Mouse (Mus musculus): Measurements from ENCODE around the gene Gspt1. TPM values are rescaled to one million over a fixed set of nuclear protein-coding genes. Genes with fewer than 3 reads are reported as not detected.

The Gspt1 gene
- polyA plus RNA-seq, 1 experiment from 2014 or later, result 61.9 TPM

DNA sequence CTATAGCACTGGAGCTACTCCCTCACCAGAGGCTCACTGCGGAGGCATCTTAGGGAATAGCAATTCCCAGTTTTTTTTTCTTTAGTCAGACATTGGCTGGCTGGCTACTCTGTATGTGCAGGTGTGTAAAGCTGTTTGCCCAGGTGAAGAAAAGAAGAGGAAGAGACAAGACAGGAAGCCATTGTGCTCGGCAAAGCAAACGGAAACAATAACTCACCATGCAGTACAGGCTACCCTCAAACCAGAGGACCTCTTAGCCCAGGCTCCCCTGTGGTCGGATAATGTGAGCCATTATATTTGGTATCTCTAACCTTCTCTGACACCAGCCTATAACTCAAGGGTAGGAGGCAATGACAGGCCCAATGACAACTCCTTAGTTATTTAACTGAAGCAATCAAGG lies 57.1 kb downstream of the Gspt1 start:
- H3K4me2 ChIP-seq (ENCODE audit: low read length), result no peak overlapping the region
- no peak overlapping the region for H3K4me3 ChIP-seq (ENCODE audit: low read depth, low read length)
- H3K36me3 ChIP-seq (ENCODE audit: control insufficient read depth, insufficient read depth, low read length), result peaks cover 92% of the 10 kb centered on the region
- H3K27me3 ChIP-seq (replicated peaks; ENCODE audit: control insufficient read depth, insufficient read depth, low read length), result no peaks in the 10 kb centered on the region
- H3K27ac ChIP-seq (ENCODE audit: low read depth, low read length), result no peak overlapping the region
- DNase-seq (ENCODE audit: low spot score) (no peak), ATAC-seq (no peak)
- WGBS, result 96% methylated on average over 4 of the region's 4 CpGs
- H3K4me1 ChIP-seq (ENCODE audit: control insufficient read depth, insufficient read depth, low read length), result peaks cover 4% of the 10 kb centered on the region; the same call in 1 of the 2 replicates
- no peaks in the 10 kb centered on the region for H3K9me3 ChIP-seq (replicated peaks; ENCODE audit: control insufficient read depth, low read length)
- H3K9ac ChIP-seq (ENCODE audit: low read length), result no peak overlapping the region

DNA sequence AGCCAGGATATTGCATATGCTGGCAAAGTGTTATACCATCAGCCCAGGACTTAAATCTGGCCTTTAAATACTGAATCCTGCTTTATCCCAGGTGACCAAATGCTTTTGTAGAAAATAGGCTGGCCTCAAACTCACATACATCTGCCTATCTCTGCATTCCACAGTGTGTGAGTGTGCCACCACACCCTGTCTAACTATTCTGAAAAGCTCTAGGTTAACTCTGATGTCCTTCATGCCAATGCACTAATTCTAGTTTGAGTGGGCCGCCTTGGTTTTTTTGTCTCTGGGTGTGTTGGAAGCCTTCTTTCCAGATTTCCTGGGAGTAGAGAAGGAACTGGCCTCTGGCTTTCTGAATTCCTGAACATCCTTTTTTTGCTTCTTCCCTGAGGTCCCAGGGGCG lies 60.9 kb downstream of the Gspt1 start:
- DNase-seq (ENCODE audit: low spot score) (no peak), ATAC-seq (no peak)
- no peak overlapping the region for H3K9ac ChIP-seq (ENCODE audit: low read length)
- H3K36me3 ChIP-seq (ENCODE audit: control insufficient read depth, insufficient read depth, low read length), result peaks cover 64% of the 10 kb centered on the region
- no peak overlapping the region for H3K4me2 ChIP-seq (ENCODE audit: low read length)
- no peak overlapping the region for H3K4me3 ChIP-seq (ENCODE audit: low read depth, low read length)
- 96% methylated on average over 2 of the region's 2 CpGs for WGBS
- H3K27me3 ChIP-seq (replicated peaks; ENCODE audit: control insufficient read depth, insufficient read depth, low read length), result no peaks in the 10 kb centered on the region
- H3K27ac ChIP-seq (ENCODE audit: low read depth, low read length), result no peak overlapping the region
- no peaks in the 10 kb centered on the region for H3K4me1 ChIP-seq (ENCODE audit: control insufficient read depth, insufficient read depth, low read length)
- H3K9me3 ChIP-seq (replicated peaks; ENCODE audit: control insufficient read depth, low read length), result no peaks in the 10 kb centered on the region

DNA sequence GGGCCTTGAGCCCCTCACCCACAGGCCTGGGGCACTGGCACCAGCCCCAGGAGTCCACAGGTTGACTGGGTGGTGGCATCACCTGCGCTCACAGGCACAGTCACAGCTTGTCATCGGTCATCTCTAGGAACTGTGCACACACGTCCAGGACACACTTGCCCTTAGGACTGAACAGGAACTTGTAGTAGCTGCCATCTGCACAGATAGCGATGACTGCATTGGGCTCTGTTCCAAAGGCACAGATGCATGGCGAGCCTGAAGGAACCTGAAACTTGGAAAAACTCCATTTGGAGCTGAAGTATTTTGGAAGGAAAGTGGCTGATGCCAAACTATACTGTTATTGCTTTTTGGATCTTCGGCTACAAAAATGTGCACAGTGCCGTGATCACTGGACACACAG lies 64.0 kb downstream of the Gspt1 start:
- Histone ChIP-seq H3K9ac (ENCODE audit: low read length) (no peak overlapping the region), H3K27ac (ENCODE audit: low read depth, low read length) (no peak overlapping the region), H3K36me3 (ENCODE audit: control insufficient read depth, insufficient read depth, low read length) (peaks cover 33% of the 10 kb centered on the region), H3K9me3 (replicated peaks; ENCODE audit: control insufficient read depth, low read length) (no peaks in the 10 kb centered on the region), H3K4me2 (ENCODE audit: low read length) (no peak overlapping the region), H3K4me3 (ENCODE audit: low read depth, low read length) (no peak overlapping the region), H3K4me1 (ENCODE audit: control insufficient read depth, insufficient read depth, low read length) (no peaks in the 10 kb centered on the region), H3K27me3 (replicated peaks; ENCODE audit: control insufficient read depth, insufficient read depth, low read length) (no peaks in the 10 kb centered on the region)
- 74% methylated on average over 7 of the region's 7 CpGs for WGBS
- ATAC-seq (peak; percentile 50; the same call in 1 of the 2 replicates), DNase-seq (ENCODE audit: low spot score) (peak; percentile 57)

DNA sequence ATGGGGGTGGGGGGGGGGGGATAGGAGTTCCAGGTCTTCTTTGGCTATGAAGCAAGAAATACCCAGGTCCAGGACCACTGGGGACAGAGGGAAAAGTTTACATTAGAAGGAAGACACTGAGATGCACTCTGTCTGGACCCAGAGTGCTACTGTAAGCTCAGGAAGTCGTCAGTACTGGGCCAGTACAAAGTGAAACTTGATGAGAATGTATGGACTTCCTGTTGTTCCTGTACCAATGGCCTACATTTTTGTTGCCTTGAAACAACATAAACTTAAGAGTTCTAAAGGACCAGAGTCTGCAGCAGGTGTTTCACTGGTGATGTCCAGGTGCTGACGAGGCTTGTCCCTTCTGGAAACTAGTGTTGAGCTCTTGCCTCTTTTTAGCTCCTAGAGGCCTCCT lies 76.7 kb downstream of the Gspt1 start:
- WGBS, result 81% methylated on average over 2 of the region's 2 CpGs
- H3K4me2 ChIP-seq (ENCODE audit: low read length), result no peak overlapping the region
- DNase-seq (ENCODE audit: low spot score), result no peak
- H3K4me1 ChIP-seq (ENCODE audit: control insufficient read depth, insufficient read depth, low read length), result peaks cover 8% of the 10 kb centered on the region; the same call in 1 of the 2 replicates
- no peaks in the 10 kb centered on the region for H3K36me3 ChIP-seq (ENCODE audit: control insufficient read depth, insufficient read depth, low read length)
- no peak overlapping the region for H3K9ac ChIP-seq (ENCODE audit: low read length)
- no peak for ATAC-seq
- H3K27me3 ChIP-seq (replicated peaks; ENCODE audit: control insufficient read depth, insufficient read depth, low read length), result no peaks in the 10 kb centered on the region
- H3K27ac ChIP-seq (ENCODE audit: low read depth, low read length), result no peak overlapping the region
- H3K4me3 ChIP-seq (ENCODE audit: low read depth, low read length), result no peak overlapping the region
- H3K9me3 ChIP-seq (replicated peaks; ENCODE audit: control insufficient read depth, low read length), result no peaks in the 10 kb centered on the region

DNA sequence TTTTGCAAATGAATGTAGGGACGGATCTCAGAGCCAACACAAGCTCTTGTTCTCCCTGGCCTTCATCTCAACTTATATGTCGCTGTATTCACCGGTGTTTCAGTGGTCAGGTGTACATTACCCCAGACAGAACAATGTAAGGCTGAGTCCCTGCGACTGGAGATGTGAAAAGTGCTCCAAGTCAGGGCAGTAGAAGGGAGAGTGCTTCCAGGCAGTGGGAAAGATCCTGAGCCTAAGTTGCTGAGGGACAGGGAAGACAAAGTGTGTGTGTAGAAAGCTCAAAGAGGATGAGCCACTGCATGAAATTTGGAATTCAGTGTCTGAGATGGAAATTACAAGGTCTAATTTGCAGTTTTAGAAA lies 77.3 kb downstream of the Gspt1 start:
- Histone ChIP-seq H3K4me1 (ENCODE audit: control insufficient read depth, insufficient read depth, low read length) (peaks cover 8% of the 10 kb centered on the region; the same call in 1 of the 2 replicates), H3K36me3 (ENCODE audit: control insufficient read depth, insufficient read depth, low read length) (no peaks in the 10 kb centered on the region), H3K4me3 (ENCODE audit: low read depth, low read length) (peak overlapping the region; percentile 87), H3K27me3 (replicated peaks; ENCODE audit: control insufficient read depth, insufficient read depth, low read length) (no peaks in the 10 kb centered on the region), H3K4me2 (ENCODE audit: low read length) (peak overlapping the region; percentile 59), H3K27ac (ENCODE audit: low read depth, low read length) (no peak overlapping the region), H3K9ac (ENCODE audit: low read length) (peak overlapping the region; percentile 81), H3K9me3 (replicated peaks; ENCODE audit: control insufficient read depth, low read length) (no peaks in the 10 kb centered on the region)
- 3% methylated on average over 4 of the region's 4 CpGs for WGBS
- no peak for DNase-seq (ENCODE audit: low spot score)
- ATAC-seq, result no peak

DNA sequence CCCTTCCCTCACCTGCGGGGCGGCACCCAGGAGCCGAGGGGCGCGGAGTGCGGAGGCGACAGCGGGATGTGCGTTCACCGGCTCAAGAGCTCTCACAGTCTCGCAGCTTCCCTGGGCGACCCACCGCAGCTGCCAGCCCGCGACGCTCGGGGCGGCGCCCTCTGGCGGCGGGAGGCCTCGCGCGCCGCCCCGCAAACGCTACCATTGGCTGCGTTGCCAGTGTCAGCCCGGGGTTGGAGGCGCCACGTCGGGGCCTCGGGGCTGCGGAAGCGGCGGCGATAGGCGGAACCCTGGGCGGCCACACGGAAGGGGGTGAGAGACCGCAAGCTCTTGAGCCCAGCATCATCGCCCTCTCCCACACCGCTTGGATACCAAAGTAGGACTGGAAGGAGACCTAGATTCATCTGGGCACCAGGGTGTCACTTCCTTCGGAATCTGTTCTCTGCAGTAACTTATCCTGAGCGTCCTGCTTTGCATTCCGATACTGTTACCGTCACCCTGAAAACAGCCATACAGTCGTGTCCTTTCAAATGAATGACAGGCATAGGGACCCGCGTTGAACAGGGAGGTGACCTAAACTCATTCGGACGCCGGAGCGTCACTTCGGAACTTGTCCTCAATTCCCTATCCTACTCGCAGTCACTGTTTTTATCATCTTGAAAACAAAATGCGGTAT lies 77.8 kb downstream of the Gspt1 start, which contains the start of gene Zc3h7a:
Zc3h7a (minus strand) TSS at position 186 of the 676 bp plus-strand sequence.
- under 1% methylated on average over 55 of the region's 57 CpGs for WGBS
- H3K9ac ChIP-seq (ENCODE audit: low read length), result peak within 1 kb of the TSS; percentile 81
- DNase-seq (ENCODE audit: low spot score), result peak; percentile 90
- no peaks in the 10 kb centered on the region for H3K36me3 ChIP-seq (ENCODE audit: control insufficient read depth, insufficient read depth, low read length)
- peaks cover 8% of the 10 kb centered on the region; the same call in 1 of the 2 replicates for H3K4me1 ChIP-seq (ENCODE audit: control insufficient read depth, insufficient read depth, low read length)
- H3K27ac ChIP-seq (ENCODE audit: low read depth, low read length), result peak within 1 kb of the TSS; percentile 75
- H3K4me3 ChIP-seq (ENCODE audit: low read depth, low read length), result peak within 1 kb of the TSS; percentile 87
- H3K4me2 ChIP-seq (ENCODE audit: low read length), result peak within 1 kb of the TSS; percentile 59
- ATAC-seq, result peak; percentile 94
- no peaks in the 10 kb centered on the region for H3K27me3 ChIP-seq (replicated peaks; ENCODE audit: control insufficient read depth, insufficient read depth, low read length)
- H3K9me3 ChIP-seq (replicated peaks; ENCODE audit: control insufficient read depth, low read length), result no peaks in the 10 kb centered on the region

DNA sequence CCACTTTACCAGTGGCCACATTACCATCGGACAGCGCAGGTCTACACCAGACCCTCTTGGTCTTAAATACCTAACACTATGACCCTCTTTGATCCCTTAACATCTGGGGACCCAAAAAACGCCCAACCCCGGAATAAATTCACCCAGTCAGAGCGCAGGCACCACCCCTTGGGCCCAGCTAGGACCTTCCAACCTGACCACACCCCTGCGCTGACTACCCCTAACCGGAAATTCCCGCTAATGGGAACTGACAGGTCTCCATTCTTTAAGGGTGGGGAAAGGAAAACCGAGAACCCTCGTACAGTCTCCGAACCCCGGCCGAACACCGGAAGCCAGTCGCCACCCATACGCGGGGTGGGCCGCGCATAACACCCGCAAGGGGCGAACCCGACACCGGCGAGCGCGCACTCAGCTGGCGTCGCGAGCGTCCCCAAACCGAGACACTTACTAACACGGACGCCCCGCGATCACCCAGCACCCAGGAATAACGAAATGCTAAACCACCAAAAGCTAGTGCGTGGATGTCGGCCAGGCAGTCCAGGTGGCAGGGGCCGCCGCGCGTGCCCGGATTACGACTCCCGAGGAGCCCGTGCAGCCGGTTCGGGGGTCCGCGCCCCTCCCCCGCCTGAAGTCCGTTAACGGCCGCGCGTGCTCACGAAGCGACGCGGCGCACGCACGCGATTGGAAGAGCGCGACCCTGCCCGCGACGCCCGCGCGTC lies 78.5 kb downstream of the Gspt1 start:
- peak overlapping the region; percentile 59 for H3K4me2 ChIP-seq (ENCODE audit: low read length)
- H3K36me3 ChIP-seq (ENCODE audit: control insufficient read depth, insufficient read depth, low read length), result no peaks in the 10 kb centered on the region
- WGBS, result under 1% methylated on average over 68 of the region's 72 CpGs
- peaks cover 8% of the 10 kb centered on the region; the same call in 1 of the 2 replicates for H3K4me1 ChIP-seq (ENCODE audit: control insufficient read depth, insufficient read depth, low read length)
- no peaks in the 10 kb centered on the region for H3K27me3 ChIP-seq (replicated peaks; ENCODE audit: control insufficient read depth, insufficient read depth, low read length)
- ATAC-seq (peak; percentile 61), DNase-seq (ENCODE audit: low spot score) (peak; percentile 57)
- no peaks in the 10 kb centered on the region for H3K9me3 ChIP-seq (replicated peaks; ENCODE audit: control insufficient read depth, low read length)
- H3K4me3 ChIP-seq (ENCODE audit: low read depth, low read length), result peak overlapping the region; percentile 87
- peak overlapping the region; percentile 81 for H3K9ac ChIP-seq (ENCODE audit: low read length)
- peak overlapping the region; percentile 75 for H3K27ac ChIP-seq (ENCODE audit: low read depth, low read length)

DNA sequence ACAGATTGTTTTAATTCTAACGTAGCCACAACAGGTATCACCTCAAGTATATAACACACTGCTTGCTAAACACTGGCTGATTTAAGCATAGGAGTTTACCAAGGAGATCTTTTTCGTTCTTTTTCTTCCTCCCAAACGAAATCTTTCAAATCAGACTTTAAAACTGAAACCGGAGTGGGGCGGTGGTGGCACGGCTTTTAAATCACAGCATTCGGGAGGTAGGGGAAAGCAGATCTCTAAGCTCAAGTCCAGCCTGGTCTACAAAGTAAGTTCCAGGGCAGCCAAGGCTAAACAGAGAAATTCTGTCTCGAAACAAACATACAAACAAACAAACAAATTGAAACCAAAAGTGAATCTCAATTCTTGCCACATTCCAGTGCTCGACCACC lies 79.0 kb downstream of the Gspt1 start:
- H3K4me2 ChIP-seq (ENCODE audit: low read length), result peak overlapping the region; percentile 59
- H3K27me3 ChIP-seq (replicated peaks; ENCODE audit: control insufficient read depth, insufficient read depth, low read length), result no peaks in the 10 kb centered on the region
- H3K36me3 ChIP-seq (ENCODE audit: control insufficient read depth, insufficient read depth, low read length), result no peaks in the 10 kb centered on the region
- H3K4me1 ChIP-seq (ENCODE audit: control insufficient read depth, insufficient read depth, low read length), result peaks cover 8% of the 10 kb centered on the region; the same call in 1 of the 2 replicates
- peak overlapping the region; percentile 81; the same call in 1 of the 2 replicates for H3K9ac ChIP-seq (ENCODE audit: low read length)
- no peak for DNase-seq (ENCODE audit: low spot score)
- no peak for ATAC-seq
- H3K27ac ChIP-seq (ENCODE audit: low read depth, low read length), result peak overlapping the region; percentile 34; the same call in 1 of the 2 replicates
- 8% methylated on average over 9 of the region's 9 CpGs for WGBS
- no peaks in the 10 kb centered on the region for H3K9me3 ChIP-seq (replicated peaks; ENCODE audit: control insufficient read depth, low read length)
- peak overlapping the region; percentile 87 for H3K4me3 ChIP-seq (ENCODE audit: low read depth, low read length)

DNA sequence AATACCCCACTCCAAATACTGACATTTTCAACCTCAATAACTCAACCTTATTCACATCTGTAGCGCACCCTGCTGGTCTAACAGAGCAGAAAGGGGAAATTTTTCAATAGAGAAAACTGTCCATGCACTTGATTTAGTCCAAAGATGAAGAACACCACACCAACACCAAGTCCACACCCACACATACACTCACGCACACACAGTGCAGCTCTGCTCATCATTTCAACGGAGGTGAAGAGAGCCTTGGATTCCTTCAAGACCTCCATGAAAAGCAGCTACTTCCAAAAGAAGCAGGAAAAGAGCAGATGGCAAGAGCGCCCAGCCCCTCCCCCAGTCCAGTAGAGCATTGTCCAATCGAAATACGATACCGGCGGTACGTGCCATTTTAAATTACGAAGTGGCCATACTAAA lies 79.4 kb downstream of the Gspt1 start:
- WGBS, result 5% methylated on average over 10 of the region's 10 CpGs
- DNase-seq (ENCODE audit: low spot score), result peak; percentile 81
- Histone ChIP-seq H3K4me3 (ENCODE audit: low read depth, low read length) (peak overlapping the region; percentile 87), H3K9me3 (replicated peaks; ENCODE audit: control insufficient read depth, low read length) (no peaks in the 10 kb centered on the region), H3K36me3 (ENCODE audit: control insufficient read depth, insufficient read depth, low read length) (no peaks in the 10 kb centered on the region), H3K4me2 (ENCODE audit: low read length) (peak overlapping the region; percentile 59), H3K27ac (ENCODE audit: low read depth, low read length) (peak overlapping the region; percentile 34; the same call in 1 of the 2 replicates), H3K4me1 (ENCODE audit: control insufficient read depth, insufficient read depth, low read length) (peaks cover 8% of the 10 kb centered on the region; the same call in 1 of the 2 replicates), H3K27me3 (replicated peaks; ENCODE audit: control insufficient read depth, insufficient read depth, low read length) (no peaks in the 10 kb centered on the region), H3K9ac (ENCODE audit: low read length) (peak overlapping the region; percentile 81; the same call in 1 of the 2 replicates)
- peak; percentile 22 for ATAC-seq
